Mouse (Mus musculus) macrophage (primary cell): ENCODE data around the gene Mib2. TPM values are rescaled to one million over a fixed set of nuclear protein-coding genes. Genes with fewer than 3 reads are reported as not detected.
"Not testable (repeated sequence)": the region's sequence is repeated elsewhere in the genome, so short reads cannot be mapped to it uniquely, and the experiment has no call there.

Experiments
- H3K27ac ChIP-seq: fragments of 350-480 bp; formaldehyde crosslinking; 2 replicates; pipeline ENCODE4 v1.9.0; 2021
- H3K36me3 ChIP-seq: fragments of 350-480 bp; formaldehyde crosslinking; 2 replicates; pipeline ENCODE4 v1.9.0; 2021; ENCODE audit errors: inconsistent target
- H3K4me3 ChIP-seq: fragments of 350-480 bp; formaldehyde crosslinking; 2 replicates; pipeline ENCODE4 v1.9.0; 2021; ENCODE audit errors: inconsistent target
- H3K79me2 ChIP-seq: fragments of 350-480 bp; formaldehyde crosslinking; 2 replicates; pipeline ENCODE4 v1.9.0; 2021; ENCODE audit errors: inconsistent target
- WGBS: methylation state at CpG from one replicate; pipeline ENCODE4 v1.1.7; 2026; ENCODE audit warnings: inconsistent platforms; ENCODE audit not compliant: missing documents; 5-methylcytosine and 5-hydroxymethylcytosine counted together
- polyA plus RNA-seq: library from polyadenylated mRNA; stranded (reverse); fragments of 250-400 nt; gene quantifications from 3 replicates; pipeline ENCODE4 v1.2.4, GENCODE M21; 2018; ENCODE audit warnings: inconsistent platforms

Mib2 gene
- polyA plus RNA-seq, 1 experiment from 2014 or later = 12.3 TPM

- Histone ChIP-seq H3K36me3 (peaks cover 33% of the 10 kb centered on the region), H3K27ac (no peak overlapping the region), H3K4me3 (no peak overlapping the region), H3K79me2 (no peaks in the 10 kb centered on the region)
- 5% methylated on average over 30 of the region's 31 CpGs for WGBS
Measured at GRCm38 (mm10) chr4:155653451-155654182, 15.4 kb downstream of the Mib2 start.

- H3K27ac ChIP-seq = no peak within 1 kb of the TSS
- peaks cover 38% of the 10 kb centered on the region for H3K36me3 ChIP-seq
- WGBS = 10% methylated on average over 33 of the region's 33 CpGs
Measured at GRCm38 (mm10) chr4:155653086-155653450, 15.9 kb downstream of the Mib2 start, which contains the start of gene Mmp23. Mmp23 (minus strand) TSS chr4:155653384.

DNA sequence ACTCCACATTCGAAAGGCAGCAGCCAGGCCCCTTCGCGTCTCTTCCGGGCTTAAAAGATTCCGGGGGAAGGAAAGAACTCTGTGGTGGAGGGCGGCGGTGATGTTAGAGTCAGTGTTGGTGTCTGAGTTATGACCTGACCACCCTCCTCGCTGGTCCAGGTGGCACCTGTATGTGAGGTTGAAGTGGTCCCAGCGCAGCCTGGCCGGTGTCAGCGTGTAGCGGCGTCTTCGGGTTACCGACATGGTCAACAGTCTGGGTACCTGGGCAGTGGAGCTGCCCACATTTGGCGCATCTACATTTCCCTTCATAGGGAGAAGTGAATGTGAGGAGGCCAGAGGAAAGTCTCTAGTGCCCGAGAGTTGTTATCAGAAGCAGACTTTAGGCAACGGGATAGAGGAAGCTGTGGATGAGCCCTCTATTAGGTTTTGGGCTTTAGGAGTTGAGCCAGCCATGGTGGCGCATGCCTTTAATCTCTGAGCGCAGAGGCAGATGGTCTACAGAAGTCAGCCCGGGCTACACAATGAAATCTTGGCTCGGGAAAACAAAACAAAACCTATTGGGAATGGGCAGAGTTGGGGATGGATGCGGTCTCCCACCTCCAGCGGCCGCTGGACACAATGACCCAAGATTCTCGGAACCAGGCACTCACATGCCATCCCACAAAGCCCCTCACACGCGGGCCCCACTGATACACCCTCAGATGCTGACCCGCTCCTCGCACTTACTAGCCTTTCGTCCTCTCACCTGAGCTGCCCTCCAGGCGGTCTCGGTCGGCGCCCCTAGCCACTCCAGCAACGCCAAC lies 16.5 kb downstream of the Mib2 start:
- Histone ChIP-seq H3K4me3 (no peak overlapping the region), H3K79me2 (no peaks in the 10 kb centered on the region), H3K36me3 (peaks cover 44% of the 10 kb centered on the region), H3K27ac (no peak overlapping the region)
- 52% methylated on average over 35 of the region's 36 CpGs for whole genome bisulfite sequencing

More at GRCm38 (mm10) chr4:155653086-155653450, 15.9 kb downstream of the Mib2 start, which contains the start of gene Mmp23:
- H3K79me2 ChIP-seq = no peaks in the 10 kb centered on the region
- no peak within 1 kb of the TSS for H3K4me3 ChIP-seq

- WGBS = 79% methylated on average over 15 of the region's 15 CpGs
- H3K4me3 ChIP-seq = no peak overlapping the region
- H3K27ac ChIP-seq = no peak overlapping the region
Measured at GRCm38 (mm10) chr4:155651553-155652269, 17.3 kb downstream of the Mib2 start.

DNA sequence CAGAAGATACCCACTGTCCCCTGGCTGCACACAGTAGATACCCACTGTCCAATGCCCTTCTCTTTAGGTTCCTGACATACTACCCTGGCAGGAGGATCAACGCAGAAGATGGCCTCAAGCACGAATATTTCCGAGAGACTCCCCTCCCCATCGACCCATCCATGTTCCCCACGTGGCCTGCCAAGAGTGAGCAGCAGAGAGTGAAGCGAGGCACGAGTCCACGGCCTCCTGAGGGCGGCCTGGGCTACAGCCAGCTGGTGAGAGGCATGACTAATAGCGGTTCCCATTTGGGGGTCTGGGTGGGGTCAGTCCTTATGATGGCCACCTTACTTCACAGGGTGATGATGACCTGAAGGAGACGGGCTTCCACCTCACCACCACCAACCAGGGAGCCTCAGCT lies 19.6 kb downstream of the Mib2 start:
- peaks cover 39% of the 10 kb centered on the region for H3K36me3 ChIP-seq
- H3K4me3 ChIP-seq = no peak overlapping the region
- no peak overlapping the region for H3K27ac ChIP-seq
- WGBS = 96% methylated on average over 11 of the region's 11 CpGs
- no peaks in the 10 kb centered on the region for H3K79me2 ChIP-seq

More at GRCm38 (mm10) chr4:155651553-155652269, 17.3 kb downstream of the Mib2 start:
- Histone ChIP-seq H3K79me2 (no peaks in the 10 kb centered on the region), H3K36me3 (peaks cover 47% of the 10 kb centered on the region)

DNA sequence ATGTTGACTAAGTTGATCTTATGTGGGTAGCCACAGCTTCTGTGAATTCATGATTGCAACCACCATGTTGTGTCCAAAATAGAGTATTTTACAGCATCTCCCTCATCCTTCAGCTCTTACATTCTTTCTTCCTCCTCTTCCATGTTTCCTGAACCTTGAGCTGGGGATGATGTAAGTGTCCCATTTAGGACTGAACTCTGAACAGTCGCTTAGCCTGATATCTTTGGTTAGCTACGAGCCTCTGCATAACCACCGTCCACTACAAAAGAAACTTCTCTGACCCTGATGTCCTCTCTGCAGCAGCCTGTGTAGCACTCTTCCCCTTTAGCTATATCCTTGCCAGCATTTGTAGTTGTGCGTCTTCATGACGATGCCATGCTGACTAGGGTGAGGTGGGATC lies 23.3 kb downstream of the Mib2 start:
- H3K36me3 ChIP-seq = peaks cover 70% of the 10 kb centered on the region
- no peaks in the 10 kb centered on the region for H3K79me2 ChIP-seq
- no peak overlapping the region for H3K4me3 ChIP-seq
- H3K27ac ChIP-seq = no peak overlapping the region
- WGBS = 96% methylated on average over 5 of the region's 5 CpGs

DNA sequence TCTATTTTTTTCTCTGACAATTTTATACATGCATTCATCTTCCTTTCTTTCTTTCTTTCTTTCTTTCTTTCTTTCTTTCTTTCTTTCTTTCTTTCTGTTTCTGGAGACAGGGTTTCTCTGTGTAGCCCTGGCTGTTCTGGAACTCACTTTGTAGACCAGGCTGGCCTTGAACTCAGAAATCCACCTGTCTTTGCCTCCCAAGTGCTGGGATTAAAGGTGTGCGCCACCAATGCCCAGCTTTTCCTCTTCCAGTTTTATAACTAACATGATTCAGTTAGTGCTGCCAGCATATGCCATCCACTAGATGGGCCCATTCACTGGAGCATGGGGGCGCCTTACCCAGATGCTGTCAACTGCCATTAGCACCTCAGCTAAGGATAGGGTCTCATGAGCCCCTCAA lies 23.7 kb downstream of the Mib2 start, which contains the start of gene Gm10563:
TSS of gene Gm10563 (minus strand) at position 101 of the 400 bp plus-strand sequence.
- not testable (repeated sequence) for H3K27ac ChIP-seq, H3K79me2 ChIP-seq, H3K4me3 ChIP-seq
- peaks cover 70% of the 10 kb centered on the region for H3K36me3 ChIP-seq
- 100% methylated on average over 1 of the region's 2 CpGs for WGBS

DNA sequence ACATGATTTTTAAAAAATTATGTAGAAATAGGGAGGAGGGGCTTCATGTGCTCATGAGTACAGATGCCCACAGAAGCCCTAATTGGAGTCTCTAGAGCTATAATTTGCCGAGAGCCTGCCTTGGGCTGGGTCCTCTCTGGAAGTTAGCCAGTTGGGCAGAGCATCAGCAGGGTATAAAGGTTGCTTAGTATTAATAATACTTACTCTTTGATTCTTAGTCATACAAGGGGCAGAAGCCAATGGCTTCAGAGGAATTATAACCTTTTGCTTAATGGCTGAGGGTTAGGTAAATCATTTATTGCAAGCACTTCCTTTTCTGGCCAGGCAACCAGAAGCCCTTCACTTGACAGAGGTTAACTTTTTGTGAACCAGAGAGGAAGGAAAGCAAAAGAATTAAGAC lies 25.5 kb downstream of the Mib2 start:
- Histone ChIP-seq H3K4me3 (no peak overlapping the region), H3K79me2 (no peaks in the 10 kb centered on the region), H3K27ac (no peak overlapping the region), H3K36me3 (peaks cover 66% of the 10 kb centered on the region)
- 100% methylated on average over 1 of the region's 1 CpGs for WGBS

DNA sequence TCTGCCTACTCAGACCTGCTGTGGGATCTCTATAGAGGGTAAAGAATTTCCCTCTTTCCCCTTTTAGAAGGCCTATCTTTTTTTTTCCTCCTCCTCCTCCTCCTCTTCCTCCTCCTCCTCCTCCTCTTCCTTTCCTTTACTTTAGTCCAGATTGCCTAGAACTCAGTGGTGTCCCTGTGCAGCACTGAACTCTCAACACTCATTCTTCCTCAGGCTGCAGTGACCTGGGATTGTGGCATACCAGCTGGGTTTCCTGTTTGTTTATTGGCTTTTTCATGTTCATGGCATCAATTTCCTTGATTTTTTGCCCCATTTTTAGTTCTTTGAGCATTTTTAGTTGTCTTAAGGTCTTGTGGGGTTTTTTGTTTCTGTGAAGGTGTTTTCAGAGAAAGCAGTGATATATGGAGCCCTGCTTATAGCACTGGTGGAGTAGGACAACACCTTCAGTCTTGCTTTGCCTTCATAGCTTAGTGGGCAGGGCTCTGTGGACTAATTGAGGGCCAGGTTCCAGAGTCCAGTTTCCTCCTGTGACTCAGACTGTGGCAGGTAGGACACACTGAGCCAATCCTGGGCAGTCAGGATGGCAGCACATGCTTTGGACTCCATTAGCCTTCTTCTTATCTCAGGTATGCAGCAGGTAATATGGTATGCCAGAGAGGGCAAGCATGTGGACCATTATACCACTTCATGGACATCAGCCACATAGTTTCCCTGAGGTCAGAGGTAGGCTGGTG lies 33.1 kb downstream of the Mib2 start:
- H3K79me2 ChIP-seq = peaks cover 5% of the 10 kb centered on the region; the same call in 1 of the 2 replicates
- H3K4me3 ChIP-seq = no peak overlapping the region
- H3K36me3 ChIP-seq = peaks cover 75% of the 10 kb centered on the region
- H3K27ac ChIP-seq = no peak overlapping the region

DNA sequence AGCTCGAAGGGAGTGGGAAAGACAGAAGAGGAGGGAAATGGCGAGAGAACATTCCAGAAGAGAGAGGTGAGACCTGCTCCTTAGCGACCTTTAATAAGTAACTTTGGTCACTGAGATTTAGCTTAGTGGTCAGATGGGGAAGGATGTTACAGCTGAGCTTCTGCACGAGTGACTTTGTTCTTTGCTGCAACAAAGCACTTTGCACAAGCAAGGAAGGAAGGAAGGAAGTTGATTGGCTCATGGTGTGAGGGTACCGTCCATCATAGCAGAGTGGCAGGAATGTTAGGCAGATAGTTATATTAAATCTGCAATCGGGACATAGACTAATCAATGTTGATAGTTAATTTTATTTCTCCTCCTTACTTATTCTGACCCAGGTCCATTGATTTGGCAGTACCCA lies 38.7 kb downstream of the Mib2 start:
- Histone ChIP-seq H3K79me2 (peaks cover 32% of the 10 kb centered on the region), H3K4me3 (no peak overlapping the region), H3K27ac (no peak overlapping the region), H3K36me3 (peaks cover 70% of the 10 kb centered on the region)
- WGBS = 58% methylated on average over 6 of the region's 6 CpGs

DNA sequence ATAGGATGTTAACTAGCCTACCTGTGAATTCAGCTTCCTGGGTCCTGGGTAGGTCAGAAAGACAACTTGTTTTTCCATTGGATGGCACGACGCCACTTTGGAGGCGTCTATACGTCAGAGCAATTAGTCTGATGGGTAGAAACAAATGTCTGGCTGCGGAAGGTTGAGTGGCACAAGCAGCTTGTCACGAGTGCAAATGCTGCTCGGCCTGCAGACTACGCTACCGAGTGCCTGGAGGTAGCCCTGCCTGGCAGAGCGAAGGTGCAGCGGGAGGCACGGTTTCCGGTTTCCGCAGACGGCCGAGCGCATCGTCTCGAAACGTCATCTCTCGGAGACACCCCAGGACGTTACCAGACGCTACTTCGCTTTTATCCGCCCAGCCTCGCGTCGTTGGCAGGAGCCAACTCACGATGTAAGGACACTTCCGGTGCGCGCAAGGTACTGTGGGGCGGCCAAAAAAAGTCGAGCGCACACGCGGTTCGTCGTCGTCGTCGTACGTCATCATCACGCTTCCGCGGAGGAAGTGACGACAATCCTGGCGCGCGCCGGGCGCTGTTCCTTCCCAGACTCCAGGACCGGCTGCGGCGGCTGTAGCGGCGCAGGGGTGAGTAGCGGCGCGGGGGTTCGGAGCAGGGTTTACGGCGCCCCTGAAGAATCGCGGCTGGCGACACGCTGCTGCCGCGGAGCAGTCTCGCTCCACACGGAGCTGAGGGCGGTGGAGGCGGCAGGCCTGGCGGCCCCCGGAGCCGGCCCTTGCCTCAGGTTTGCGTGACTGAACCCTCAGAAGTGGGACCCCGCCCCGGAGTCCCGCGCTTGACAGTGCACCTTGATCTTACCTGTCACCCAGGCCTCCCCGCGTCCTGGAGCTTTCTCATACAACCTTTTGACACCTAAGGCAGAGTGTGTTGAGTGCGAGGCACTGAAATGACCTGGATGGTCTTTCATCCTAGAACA lies 44.4 kb downstream of the Mib2 start, which contains the start of gene Cdk11b:
TSS of gene Cdk11b (plus strand) at position 517 of the 954 bp plus-strand sequence.
- peak within 1 kb of the TSS; percentile 71 for H3K27ac ChIP-seq
- H3K4me3 ChIP-seq = peak within 1 kb of the TSS; percentile 89
- H3K36me3 ChIP-seq = peaks cover 31% of the 10 kb centered on the region
- WGBS = under 1% methylated on average over 81 of the region's 84 CpGs
- peaks cover 57% of the 10 kb centered on the region for H3K79me2 ChIP-seq

DNA sequence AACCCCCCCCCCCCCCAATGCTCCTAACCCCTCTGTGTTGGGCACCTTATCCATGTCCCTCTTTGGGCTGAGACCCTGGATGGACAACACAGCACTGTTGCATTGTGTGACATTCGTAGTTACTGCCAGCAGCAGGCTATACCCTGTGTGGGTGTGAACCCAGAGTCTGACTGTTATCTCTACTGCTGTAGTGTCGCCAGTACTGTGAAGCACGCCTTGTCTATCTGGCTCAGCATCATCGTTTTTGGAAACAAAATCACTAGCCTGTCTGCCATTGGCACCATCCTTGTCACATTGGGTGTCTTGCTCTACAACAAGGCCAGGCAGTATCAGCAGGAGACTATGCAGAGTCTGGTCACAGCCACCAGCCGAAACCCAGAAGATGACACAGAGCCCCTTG lies 50.7 kb downstream of the Mib2 start:
- Histone ChIP-seq H3K4me3 (no peak overlapping the region), H3K27ac (no peak overlapping the region), H3K79me2 (peaks cover 19% of the 10 kb centered on the region), H3K36me3 (peaks cover 40% of the 10 kb centered on the region)
- WGBS = 92% methylated on average over 5 of the region's 5 CpGs

GRCm38 (mm10) chr4:155613264-155613663 lies 55.7 kb downstream of the Mib2 start:
- Histone ChIP-seq H3K27ac (no peak overlapping the region), H3K79me2 (no peaks in the 10 kb centered on the region), H3K36me3 (peaks cover 17% of the 10 kb centered on the region; the same call in 1 of the 2 replicates), H3K4me3 (no peak overlapping the region)
- 100% methylated on average over 3 of the region's 3 CpGs for WGBS
